Mouse (Mus musculus) B cell, adult 2 months (primary cell): ENCODE measurements around the gene Ryr2.
"Not testable (repeated sequence)": the region's sequence is repeated elsewhere in the genome, so short reads cannot be mapped to it uniquely, and the experiment has no call there.

Experiments
- DNase-seq, 2 experiments: peaks; one replicate each; pipeline ENCODE4 v3.0.0; 2022

Gene Ryr2

GRCm38 (mm10) chr13:11738211-11738610, 368.5 kb downstream of the Ryr2 start:
- no peak for DNase-seq

GRCm38 (mm10) chr13:11716216-11716615, 390.5 kb downstream of the Ryr2 start:
- DNase-seq = no peak

DNA sequence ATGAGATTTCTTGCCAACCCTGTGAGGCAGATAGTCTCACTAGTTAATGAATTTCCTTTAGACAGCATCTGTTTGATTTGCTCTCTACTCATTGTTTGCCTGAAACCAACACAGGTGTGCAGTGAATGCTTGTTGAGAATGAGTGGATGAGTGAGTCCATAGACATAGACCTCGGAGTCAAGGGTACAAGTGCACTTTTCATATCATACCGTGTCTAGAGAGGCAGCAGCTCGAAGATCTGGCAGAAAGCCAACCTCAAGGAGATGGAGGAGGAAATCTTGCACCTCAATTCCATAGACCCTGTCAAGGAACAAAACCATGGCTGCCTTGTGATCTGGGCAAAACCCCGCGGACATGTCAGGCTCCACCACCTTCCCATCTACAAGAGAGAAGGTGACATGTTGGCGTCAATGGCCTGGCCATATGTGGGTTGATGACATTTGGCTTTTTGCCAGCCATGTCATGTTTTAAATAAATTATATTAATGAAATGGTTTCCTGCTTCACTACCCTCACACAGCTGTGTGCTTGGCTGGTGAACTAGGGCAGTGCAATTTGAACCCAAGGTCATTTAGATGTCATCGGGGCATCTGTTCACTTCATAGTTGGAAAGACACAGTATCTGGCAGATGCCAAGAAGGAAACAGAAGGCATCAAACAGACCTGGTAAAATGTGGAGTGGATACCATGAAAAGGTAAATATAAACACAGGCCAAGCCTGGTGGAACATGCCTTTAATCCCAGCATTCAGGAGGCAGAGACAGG, 396.9 kb downstream of the Ryr2 start:
- no peak for DNase-seq

DNA sequence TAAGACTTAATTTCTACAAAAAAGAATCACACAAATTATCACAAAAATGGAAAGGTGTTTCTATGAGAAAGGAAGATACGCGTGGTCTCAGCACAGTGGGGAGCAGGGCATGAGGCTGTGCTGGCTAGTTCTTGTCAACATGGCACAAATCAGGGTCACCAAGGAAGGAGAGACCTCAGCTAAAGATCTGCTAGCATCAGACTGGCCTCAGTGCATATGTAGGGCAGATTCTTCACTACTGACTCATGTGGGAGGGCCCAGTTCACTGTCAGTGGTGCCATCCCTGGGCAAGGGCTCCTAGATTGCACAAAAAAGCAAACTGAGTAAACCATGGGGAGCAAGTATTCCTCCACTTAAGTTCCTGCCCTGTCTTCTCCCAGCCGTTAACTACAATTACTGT, 405.0 kb downstream of the Ryr2 start:
- DNase-seq = no peak

DNA sequence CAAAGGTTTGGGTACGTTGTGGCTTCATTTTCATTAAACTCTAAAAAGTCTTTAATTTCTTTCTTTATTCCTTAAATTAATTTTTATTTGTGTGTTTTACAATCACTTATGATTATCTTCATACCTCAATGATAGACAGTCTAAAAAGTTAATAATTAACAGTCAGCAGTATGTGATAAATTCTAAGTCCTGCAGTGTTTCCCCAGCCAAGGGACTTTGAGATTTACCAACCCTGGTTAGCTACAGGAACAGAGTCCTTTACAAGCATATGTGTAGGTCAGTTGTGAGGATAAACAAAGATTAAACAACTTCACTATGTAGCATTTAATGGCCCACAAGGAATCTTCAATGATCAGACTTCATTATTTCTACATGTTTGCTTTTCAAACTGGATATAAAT, 410.2 kb downstream of the Ryr2 start:
- no peak for DNase-seq

GRCm38 (mm10) chr13:11681802-11682201, 424.9 kb downstream of the Ryr2 start:
- DNase-seq = no peak

DNA sequence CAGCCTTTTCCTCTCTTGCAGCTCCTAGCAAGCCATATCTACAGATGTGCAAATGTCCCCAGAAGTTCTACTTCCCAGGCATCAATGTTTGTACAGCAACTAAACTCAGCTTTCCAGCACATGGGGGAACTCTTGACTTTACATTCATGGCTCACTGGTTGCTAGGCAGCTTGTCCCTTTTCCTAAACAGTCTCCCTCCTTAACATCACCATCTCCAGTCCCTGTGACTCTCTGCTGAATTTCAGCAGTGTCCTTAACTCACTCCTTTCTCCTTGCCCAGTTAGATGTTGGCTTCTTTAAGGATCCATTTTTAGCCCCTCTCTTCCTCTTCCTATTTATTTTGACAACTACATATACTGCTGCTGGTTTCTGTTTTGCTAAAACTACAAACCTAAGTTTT, 443.9 kb downstream of the Ryr2 start:
- no peak for DNase-seq

DNA sequence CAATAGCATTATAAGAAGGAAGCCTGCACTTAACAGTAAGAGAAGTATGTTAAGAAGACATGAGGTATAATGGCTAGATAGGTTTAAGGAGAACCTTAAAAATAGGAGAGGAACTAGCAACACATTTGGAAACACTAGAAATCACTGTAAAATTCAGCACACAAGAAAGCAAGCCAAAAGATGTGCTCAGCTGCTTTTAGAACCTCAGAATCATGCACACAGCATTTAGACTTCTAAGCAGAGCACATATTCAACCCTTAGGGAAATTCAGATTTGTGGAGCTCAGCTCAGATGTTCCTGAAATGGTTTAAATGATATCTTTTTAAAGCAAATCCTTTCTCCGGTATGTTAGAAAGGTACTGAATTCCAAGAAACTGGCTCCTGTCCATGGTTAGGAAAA, 461.9 kb downstream of the Ryr2 start:
- no peak for DNase-seq

- DNase-seq = no peak
These were observed 470.4 kb downstream of the Ryr2 start for GRCm38 (mm10) chr13:11636383-11636782.

GRCm38 (mm10) chr13:11624513-11624912, 482.2 kb downstream of the Ryr2 start:
- no peak for DNase-seq

DNA sequence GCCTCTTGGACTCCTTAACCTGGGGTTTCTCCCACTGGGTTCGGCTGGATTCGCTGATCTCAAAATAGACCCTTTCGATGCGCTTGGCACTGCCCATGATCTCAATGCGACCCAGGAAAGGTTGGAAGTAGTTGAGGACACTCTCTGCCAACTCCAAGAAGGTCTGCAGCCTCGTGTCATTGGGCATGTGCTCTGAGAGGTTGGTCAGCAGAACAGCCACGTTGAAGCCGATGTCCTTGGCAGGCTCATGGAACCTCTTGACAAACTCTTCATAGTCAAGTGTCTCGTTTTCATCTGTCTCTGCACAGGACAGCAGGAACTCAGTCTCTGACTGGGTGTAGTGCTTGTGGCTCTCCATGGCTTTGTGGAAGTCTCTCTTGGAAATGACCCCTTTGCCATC, 511.3 kb downstream of the Ryr2 start:
- no peak for DNase-seq

DNA sequence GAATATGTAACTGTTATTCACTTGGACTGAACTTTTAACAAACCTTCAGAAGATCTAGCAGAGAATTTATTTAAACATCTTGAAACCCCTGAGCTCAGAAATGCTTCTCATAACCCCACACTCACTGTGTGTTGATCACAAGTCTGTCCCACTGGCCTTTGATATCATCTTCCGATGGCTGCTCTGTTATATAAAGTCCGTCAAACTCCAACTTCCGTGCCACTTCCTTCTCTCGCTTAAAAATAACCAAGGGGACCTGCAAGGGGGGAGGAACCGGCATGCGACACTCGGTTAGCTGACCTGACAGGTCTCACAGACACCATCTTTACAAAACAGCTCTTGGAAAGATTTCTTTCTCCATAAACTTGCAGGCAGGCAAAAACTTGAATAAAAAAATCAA, 521.5 kb downstream of the Ryr2 start:
- DNase-seq = no peak

DNA sequence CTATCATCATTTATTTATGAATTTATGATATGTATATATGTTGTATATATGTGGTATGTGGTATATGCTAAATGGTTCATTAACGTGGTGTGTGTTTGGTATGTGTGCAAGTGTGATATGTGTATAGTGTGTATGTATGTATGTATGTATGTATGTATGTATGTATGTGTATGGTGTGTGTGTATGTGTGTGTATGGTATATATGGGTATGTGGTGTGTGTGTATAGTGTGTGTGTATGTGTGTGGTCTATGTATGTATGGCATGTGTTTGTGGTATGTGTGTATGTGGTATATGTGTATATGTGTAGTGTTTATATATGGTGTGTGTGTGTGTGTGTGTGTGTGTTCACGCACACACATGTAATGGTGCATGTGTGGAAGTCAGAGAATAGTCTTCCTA, 534.2 kb downstream of the Ryr2 start:
- DNase-seq = no peak

DNA sequence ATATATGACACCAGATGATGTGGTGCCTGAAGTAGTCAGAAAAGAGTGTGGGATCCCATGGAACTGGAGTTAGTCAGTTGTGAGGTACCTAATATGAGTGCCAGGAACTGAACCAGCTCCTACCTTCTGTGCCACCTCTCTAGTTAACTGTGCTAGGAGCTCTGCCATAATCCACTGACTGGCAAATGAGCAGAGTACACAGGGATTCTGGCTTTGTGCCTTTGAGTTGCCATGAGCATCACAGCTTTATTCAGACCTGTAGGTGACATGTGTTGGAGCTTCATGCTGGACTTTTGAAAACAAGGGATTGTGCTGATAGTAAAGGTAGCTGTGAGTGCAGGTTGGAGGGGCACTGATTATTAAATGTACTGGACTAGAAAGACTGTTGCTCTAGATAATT, 539.4 kb downstream of the Ryr2 start:
- DNase-seq = no peak

DNA sequence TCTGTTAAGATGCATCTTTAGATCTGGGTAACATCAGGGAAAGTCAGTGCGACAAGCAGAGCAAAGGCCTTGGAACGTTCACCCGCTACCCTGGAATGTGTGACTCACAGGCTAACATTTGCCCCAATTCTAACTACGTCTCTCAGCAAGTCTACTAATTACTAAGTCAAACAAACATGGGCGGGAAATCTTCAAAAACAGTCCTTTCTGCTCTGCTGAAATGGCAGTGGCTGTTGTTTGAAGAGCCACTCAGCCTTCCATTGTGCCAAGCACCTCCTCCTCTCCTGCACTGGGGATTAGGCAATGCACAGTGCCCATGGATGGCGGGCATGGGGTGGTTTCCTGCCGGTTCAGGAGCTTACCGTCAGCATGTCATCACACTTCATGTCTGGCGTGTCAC, 540.3 kb downstream of the Ryr2 start:
- no peak for DNase-seq

DNA sequence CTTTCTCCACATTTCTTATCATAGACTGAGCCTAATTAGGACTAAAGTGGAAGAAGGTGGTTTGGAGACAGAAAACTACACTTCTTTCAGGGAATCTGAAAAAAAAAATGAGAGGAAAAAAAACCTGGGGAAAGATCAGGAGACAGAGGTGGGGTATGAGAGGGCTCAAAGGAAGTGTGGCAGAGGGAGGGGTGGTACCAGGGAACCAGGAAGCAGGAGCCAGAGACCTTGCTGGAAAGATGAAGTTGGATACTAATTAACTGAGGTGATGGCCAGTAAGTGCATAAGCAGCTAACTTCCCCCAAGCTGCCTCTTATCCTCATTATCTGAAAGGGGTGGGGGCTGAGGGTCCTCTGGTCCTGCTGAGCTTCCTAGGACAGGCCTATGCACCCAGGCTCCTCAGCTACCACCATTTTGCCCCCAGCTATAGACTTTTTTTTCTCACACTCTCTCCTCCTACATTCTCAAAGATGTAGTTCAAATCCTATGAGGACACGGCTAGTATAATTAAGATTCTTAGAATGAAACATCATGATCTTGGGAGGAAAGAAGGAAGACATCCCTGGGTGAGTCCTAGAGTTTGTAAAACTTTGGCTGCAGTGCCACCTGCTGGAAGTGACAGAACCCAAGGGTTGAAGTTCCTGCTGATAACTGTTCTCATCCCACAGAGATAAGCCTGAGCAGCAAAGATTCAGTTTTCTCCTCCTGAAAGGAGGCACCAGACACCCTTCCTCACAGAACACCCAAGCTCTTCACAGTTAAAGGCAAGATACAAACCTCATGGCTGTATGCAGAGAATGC, 543.3 kb downstream of the Ryr2 start:
- DNase-seq = peak; percentile 10 to 26

GRCm38 (mm10) chr13:11549644-11550043, 557.1 kb downstream of the Ryr2 start:
- no peak for DNase-seq

- not testable (repeated sequence) for DNase-seq
These were observed 557.6 kb downstream of the Ryr2 start for GRCm38 (mm10) chr13:11549136-11549535.

DNA sequence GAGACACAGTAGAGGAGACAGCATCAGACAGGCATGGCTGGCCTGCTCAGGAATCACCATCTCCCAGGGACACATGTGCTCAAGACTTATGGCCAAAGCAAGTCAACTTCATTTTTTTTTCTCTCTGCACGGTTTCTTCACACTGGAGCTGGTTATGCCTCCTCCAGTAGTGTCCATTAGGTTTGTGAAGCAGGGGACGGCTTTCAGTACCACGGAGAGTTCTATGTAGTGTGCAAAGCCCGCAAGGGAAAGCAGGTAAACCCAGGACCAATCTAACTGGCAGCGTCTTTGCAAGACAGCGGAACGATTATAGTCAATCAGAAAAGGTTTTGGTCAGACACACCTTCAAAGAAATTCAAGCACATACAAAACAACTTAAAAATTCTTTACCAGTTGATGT, 560.9 kb downstream of the Ryr2 start:
- DNase-seq = no peak

DNA sequence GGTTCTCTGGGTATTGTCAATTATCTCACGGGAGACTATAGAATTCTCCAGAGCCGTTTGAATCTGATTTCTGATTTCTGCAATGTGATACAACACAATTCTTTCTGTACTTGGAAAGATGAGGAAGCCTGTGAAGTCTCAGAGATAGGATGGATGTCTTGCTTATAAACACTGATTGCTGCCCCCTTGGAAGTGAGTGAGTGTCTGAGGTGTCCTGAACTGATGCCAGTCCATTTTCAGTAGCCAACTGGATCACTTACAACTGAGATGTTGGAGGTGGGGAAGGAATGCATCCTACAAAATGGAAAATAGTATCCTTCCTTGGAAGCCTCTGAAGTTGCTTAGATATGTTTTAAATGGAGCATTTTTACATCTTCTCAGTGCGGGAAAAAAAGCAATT, 564.2 kb downstream of the Ryr2 start:
- DNase-seq = no peak

DNA sequence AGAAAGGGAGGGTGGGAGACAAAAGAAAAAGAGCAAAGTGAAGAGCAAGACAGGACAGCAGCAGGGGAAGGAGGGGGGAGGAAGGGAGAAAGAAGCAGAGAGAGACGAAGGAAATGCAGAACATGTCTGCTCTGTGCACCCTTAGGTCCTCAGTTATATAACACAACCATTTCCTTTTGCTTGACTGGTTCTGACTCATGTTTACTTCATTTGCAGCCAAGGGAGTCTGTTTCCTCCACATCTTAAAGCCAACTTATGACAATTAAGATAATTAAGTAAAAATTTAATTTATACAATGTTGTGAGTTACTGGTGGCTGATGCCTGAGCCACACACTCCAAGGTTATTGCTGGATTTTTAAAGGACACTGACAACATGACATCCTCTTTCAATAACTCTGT, 569.9 kb downstream of the Ryr2 start:
- DNase-seq = no peak

GRCm38 (mm10) chr13:11535874-11536273, 570.9 kb downstream of the Ryr2 start:
- DNase-seq = no peak

DNA sequence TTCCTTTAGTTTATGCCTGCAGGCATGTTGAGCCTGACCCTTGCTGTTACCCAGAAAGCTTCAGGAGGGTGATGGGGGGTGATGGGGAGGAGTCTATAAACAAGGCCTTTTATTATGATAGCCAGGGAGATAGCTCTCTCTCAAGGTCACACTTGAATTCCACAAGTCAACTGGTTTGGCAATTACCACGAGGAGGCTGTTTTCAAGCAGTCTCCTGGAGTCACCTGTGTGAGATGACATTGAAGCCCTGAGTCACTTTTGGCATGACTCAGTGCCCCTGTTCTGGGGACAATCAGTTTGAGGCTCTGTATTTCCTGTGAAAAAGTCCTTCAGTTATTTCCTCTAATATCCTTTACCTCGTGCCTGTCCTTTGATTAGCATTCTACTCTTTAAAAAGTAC, 573.5 kb downstream of the Ryr2 start:
- no peak for DNase-seq
